Mouse (Mus musculus) liver, adult 2 months (tissue): ENCODE data around the gene Nemp1.

Experiments
- CTCF ChIP-seq: fragments of 200-500 bp; IDR thresholded peaks from 2 replicates; pipeline ENCODE4 v1.5.1; 2011; ENCODE audit warnings: low read depth, low read length, control low read depth
- POLR2A ChIP-seq: fragments of 200-500 bp; IDR thresholded peaks from 2 replicates; pipeline ENCODE4 v1.6.1; 2011; ENCODE audit warnings: low read length, control low read depth; ENCODE audit not compliant: insufficient read depth; ENCODE audit errors: extremely low read depth

- TF ChIP-seq POLR2A (no peak), CTCF (peak; percentile 76)
These were observed 44.7 kb upstream of the Nemp1 start for GRCm38 (mm10) chr10:127622057-127622392.
